10 mouse cellular contexts compared by ENCODE assay signal in genomic region chr1:37903178-37903577, GRCm38 (mm10). TPM values are rescaled to one million over a fixed set of nuclear protein-coding genes. Genes with fewer than 3 reads are reported as not detected.
A peak's percentile ranks its signal among the peaks of the same experiment; 100 is the strongest.
DNase-seq lines count a peak whose midpoint lies in the region; ATAC-seq and TF ChIP-seq lines count a peak whose summit lies in the region.
"Had no signal": no experiment of that assay in that cellular context is flagged by ENCODE, and none has a peak within 500 bp of the region (broad histone marks: within the 10 kb centered on the region; RNA-seq: fewer than 3 reads in every experiment).

No protein-coding gene starts in this region.

- H3K9me3 ChIP-seq in intestine, postnatal 0 days (ENCODE audit: control insufficient read depth), result no peaks in the 10 kb centered on the region
- H3K9me3 ChIP-seq in intestine, embryonic 15.5 days, result no peaks in the 10 kb centered on the region
- H3K9me3 ChIP-seq: embryonic facial prominence, embryonic 15.5 days; liver, embryonic 15.5 days had no signal

- H3K27ac ChIP-seq in intestine, postnatal 0 days (ENCODE audit: low read depth, low read length), result no peak overlapping the region
- no peak overlapping the region for H3K27ac ChIP-seq in intestine, embryonic 15.5 days
- H3K27ac ChIP-seq in thymus, adult 2 months (ENCODE audit: control insufficient read depth, insufficient read depth, low read length), result no peak overlapping the region
- H3K27ac ChIP-seq: embryonic facial prominence, embryonic 15.5 days; liver, embryonic 15.5 days had no signal

- peaks cover 17% of the 10 kb centered on the region for H3K36me3 ChIP-seq in intestine, postnatal 0 days (ENCODE audit: control insufficient read depth, insufficient read depth)
- peaks cover 8% of the 10 kb centered on the region; the same call in 1 of the 2 replicates for H3K36me3 ChIP-seq in intestine, embryonic 15.5 days
- H3K36me3 ChIP-seq in thymus, adult 2 months (ENCODE audit: control insufficient read depth, insufficient read depth, low read length), result peaks cover 12% of the 10 kb centered on the region

- no peaks in the 10 kb centered on the region for H3K27me3 ChIP-seq in intestine, postnatal 0 days (replicated peaks; ENCODE audit: control insufficient read depth, insufficient read depth, low read length)
- no peaks in the 10 kb centered on the region for H3K27me3 ChIP-seq in intestine, embryonic 15.5 days (replicated peaks)
- H3K27me3 ChIP-seq in thymus, adult 2 months (ENCODE audit: control insufficient read depth, insufficient read depth, low read length), result no peaks in the 10 kb centered on the region
- H3K27me3 ChIP-seq: embryonic facial prominence, embryonic 15.5 days; liver, embryonic 15.5 days had no signal

- no peaks in the 10 kb centered on the region for H3K4me1 ChIP-seq in intestine, postnatal 0 days (replicated peaks; ENCODE audit: control insufficient read depth, insufficient read depth, low read length)
- no peaks in the 10 kb centered on the region for H3K4me1 ChIP-seq in intestine, embryonic 15.5 days (replicated peaks)
- no peaks in the 10 kb centered on the region for H3K4me1 ChIP-seq in thymus, adult 2 months (replicated peaks; ENCODE audit: control insufficient read depth, insufficient read depth, low read length)
- H3K4me1 ChIP-seq: embryonic facial prominence, embryonic 15.5 days; liver, embryonic 15.5 days had no signal

- ATAC-seq in intestine, postnatal 0 days, result peak; percentile 45; the same call in 1 of the 2 replicates
- no peak for ATAC-seq in intestine, embryonic 15.5 days
- peak; percentile 88 for ATAC-seq in common myeloid progenitor, adult 5-6 weeks (replicated peaks; ENCODE audit: low read depth, poor library complexity, severe bottlenecking)

- no peak overlapping the region for H3K4me2 ChIP-seq in intestine, postnatal 0 days (replicated peaks; ENCODE audit: low read depth)
- H3K4me2 ChIP-seq in intestine, embryonic 15.5 days (replicated peaks), result no peak overlapping the region
- H3K4me2 ChIP-seq: embryonic facial prominence, embryonic 15.5 days; liver, embryonic 15.5 days had no signal

- WGBS in intestine, postnatal 0 days, result 26% methylated on average over 6 of the region's 6 CpGs
- WGBS in intestine, embryonic 15.5 days, result 29% methylated on average over 6 of the region's 6 CpGs
- 28% methylated on average over 6 of the region's 6 CpGs for WGBS in thymus, adult 2 months

- TF ChIP-seq POLR2A in thymus, adult 2 months (IDR thresholded peaks at IDR 0.05; ENCODE audit: control insufficient read depth, extremely low read depth, insufficient read depth, low read length, poor library complexity), result no peak

- no peak overlapping the region for H3K4me3 ChIP-seq in intestine, postnatal 0 days (ENCODE audit: low read depth, low read length)
- no peak overlapping the region for H3K4me3 ChIP-seq in intestine, embryonic 15.5 days (replicated peaks)
- H3K4me3 ChIP-seq in thymus, adult 2 months (ENCODE audit: control insufficient read depth, insufficient read depth, low read length), result no peak overlapping the region
- H3K4me3 ChIP-seq: embryonic facial prominence, embryonic 15.5 days; liver, embryonic 15.5 days had no signal

- H3K9ac ChIP-seq in intestine, postnatal 0 days (ENCODE audit: low read depth, low read length), result no peak overlapping the region
- H3K9ac ChIP-seq in intestine, embryonic 15.5 days, result no peak overlapping the region
- H3K9ac ChIP-seq: embryonic facial prominence, embryonic 15.5 days; liver, embryonic 15.5 days had no signal

- peak; percentile 20 for DNase-seq in thymus, postnatal 4 days
- DNase-seq in thymus, adult 2 months, result no peak
- DNase-seq in lung, postnatal 10 days, result peak; percentile 73
- no peak for DNase-seq in frontal cortex, postnatal 25 days (ENCODE audit: low spot score in 2 of 2)

- TF ChIP-seq CTCF in intestine, postnatal 0 days (IDR thresholded peaks at IDR 0.05; ENCODE audit: low read depth), result peak; percentile 66
- TF ChIP-seq CTCF in thymus, adult 2 months (IDR thresholded peaks at IDR 0.05; ENCODE audit: borderline replicate concordance, control insufficient read depth, extremely low read depth, insufficient read depth, low read length, poor library complexity), result no peak

RNA-seq across cellular contexts. Expression of gene Mrpl30, which starts 12.9 kb away (rescaled TPM):
- polyA plus RNA-seq in intestine, postnatal 0 days (2015; fragmentation: Nextera tagmentation; extraction: Ambion mirVana), result 261 and 264 TPM in 2 replicates
- polyA plus RNA-seq in intestine, embryonic 15.5 days (2015; fragmentation: Nextera tagmentation; extraction: Ambion mirVana), result 255 and 258 TPM in 2 replicates
- 47.2 and 56.4 TPM in 2 replicates for polyA plus RNA-seq in thymus, adult 2 months (2012; rRNA removed)
- total RNA-seq in common myeloid progenitor, adult 5-6 weeks (2017), result 220 and 300 TPM in 2 replicates

RNA-seq across cellular contexts. Expression of gene Mitd1, which starts 13.0 kb away (rescaled TPM):
- 31.0 and 32.3 TPM in 2 replicates for polyA plus RNA-seq in intestine, postnatal 0 days (2015; fragmentation: Nextera tagmentation; extraction: Ambion mirVana)
- polyA plus RNA-seq in intestine, embryonic 15.5 days (2015; fragmentation: Nextera tagmentation; extraction: Ambion mirVana), result 29.7 and 29.8 TPM in 2 replicates
- polyA plus RNA-seq in thymus, adult 2 months (2012; rRNA removed), result 13.7 and 20.0 TPM in 2 replicates
- 22.7 and 36.1 TPM in 2 replicates for total RNA-seq in common myeloid progenitor, adult 5-6 weeks (2017)

RNA-seq across cellular contexts. Expression of gene Lyg2, which starts 13.1 kb away (rescaled TPM):
- polyA plus RNA-seq in intestine, postnatal 0 days (2015; fragmentation: Nextera tagmentation; extraction: Ambion mirVana), result not detected in 2 replicates
- not detected in 2 replicates for polyA plus RNA-seq in intestine, embryonic 15.5 days (2015; fragmentation: Nextera tagmentation; extraction: Ambion mirVana)
- 0.04 and 0.13 TPM in 2 replicates for polyA plus RNA-seq in thymus, adult 2 months (2012; rRNA removed)
- not detected in 2 replicates for total RNA-seq in common myeloid progenitor, adult 5-6 weeks (2017)
- polyA plus RNA-seq: liver, embryonic 15.5 days; stomach, embryonic 16.5 days had no signal

RNA-seq across cellular contexts. Expression of gene Lipt1, which starts 31.6 kb away (rescaled TPM):
- 4.1 and 4.7 TPM in 2 replicates for polyA plus RNA-seq in intestine, postnatal 0 days (2015; fragmentation: Nextera tagmentation; extraction: Ambion mirVana)
- polyA plus RNA-seq in intestine, embryonic 15.5 days (2015; fragmentation: Nextera tagmentation; extraction: Ambion mirVana), result 9.0 and 11.4 TPM in 2 replicates
- polyA plus RNA-seq in thymus, adult 2 months (2012; rRNA removed), result 1.3 and 1.6 TPM in 2 replicates
- total RNA-seq in common myeloid progenitor, adult 5-6 weeks (2017), result 4.3 and 6.9 TPM in 2 replicates

RNA-seq across cellular contexts. Expression of gene Tsga10, which starts 36.9 kb away (rescaled TPM):
- 2.0 and 2.1 TPM in 2 replicates for polyA plus RNA-seq in intestine, postnatal 0 days (2015; fragmentation: Nextera tagmentation; extraction: Ambion mirVana)
- 4.5 and 4.7 TPM in 2 replicates for polyA plus RNA-seq in intestine, embryonic 15.5 days (2015; fragmentation: Nextera tagmentation; extraction: Ambion mirVana)
- polyA plus RNA-seq in thymus, adult 2 months (2012; rRNA removed), result 0.97 and 0.99 TPM in 2 replicates
- total RNA-seq in common myeloid progenitor, adult 5-6 weeks (2017), result 10.5 and 11.5 TPM in 2 replicates

Comparison
In these comparisons a context has a peak if more than half of its experiments do, and no peak if none do; other contexts are left out.
1. DNase-seq: peak in thymus, postnatal 4 days (single experiment) and lung, postnatal 10 days (single experiment); none in thymus, adult 2 months (single experiment) and frontal cortex, postnatal 25 days (0 of 2).